Mouse (Mus musculus): ENCODE measurements at regions not wholly inside any gene's neighbourhood (a gene's known extent, or its start where the extent isn't known, plus 50 kb on each side); places are given as distances from the start of the nearest gene placed in this dataset.

DNA sequence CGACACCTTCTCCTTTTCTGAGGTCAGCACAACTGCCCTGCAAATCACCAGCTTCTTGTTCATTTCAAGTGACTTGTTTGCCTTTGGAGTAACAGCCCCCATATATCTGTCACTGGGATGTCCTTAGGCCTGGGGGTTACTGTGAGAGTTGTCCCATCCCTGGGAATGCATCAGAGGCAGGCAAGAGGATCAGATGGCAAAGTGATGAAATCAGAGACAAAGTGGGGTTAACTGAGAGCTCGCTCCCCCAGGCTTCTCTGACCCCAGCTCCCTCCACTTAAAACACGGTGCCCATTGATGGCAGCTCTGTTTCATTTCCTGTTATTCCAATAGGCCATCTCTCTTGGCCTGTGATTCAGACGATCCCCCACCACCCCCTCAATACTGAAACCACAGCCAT is 446.2 kb downstream of the Fgf9 start:
- TF ChIP-seq CTCF (IDR thresholded peaks at IDR 0.05; ENCODE audit: extremely low read depth, insufficient read depth, low read length) (no peak), POLR2A (IDR thresholded peaks at IDR 0.05; ENCODE audit: extremely low read depth, insufficient read depth, low read length) (no peak)
